Mouse (Mus musculus) neural tube, embryonic 11.5 days (tissue): ENCODE results near the gene Zfp839. TPM values are rescaled to one million over a fixed set of nuclear protein-coding genes. Genes with fewer than 3 reads are reported as not detected.

ENCODE experiments used
- ATAC-seq: fragments of 200-750 bp; cut with Nextera tagmentation; 2 replicates; pipeline ENCODE4 v1.8.0; 2017; ENCODE audit warnings: moderate number of reproducible peaks, mild to moderate bottlenecking, moderate TSS enrichment, moderate library complexity; ENCODE audit not compliant: insufficient read depth, low FRiP score, low TSS enrichment
- DNase-seq: peaks from one replicate; pipeline ENCODE4 v3.0.0-alpha.2; 2015; ENCODE audit warnings: low spot score
- H3K27ac ChIP-seq: fragments of 300-500 bp; sonication (generic); 2 replicates; pipeline ENCODE4 v1.5.1; 2014; ENCODE audit warnings: low read depth, mild to moderate bottlenecking, low read length
- H3K27me3 ChIP-seq: fragments of 300-500 bp; sonication (generic); 2 replicates; pipeline ENCODE4 v1.6.1; 2014; ENCODE audit warnings: mild to moderate bottlenecking, low read length, mixed read lengths; ENCODE audit not compliant: control insufficient read depth, insufficient read depth
- H3K36me3 ChIP-seq: fragments of 300-500 bp; sonication (generic); 2 replicates; pipeline ENCODE4 v1.6.1; 2014; ENCODE audit warnings: mild to moderate bottlenecking, low read length, moderate library complexity, mixed read lengths; ENCODE audit not compliant: control insufficient read depth, insufficient read depth
- H3K4me1 ChIP-seq: fragments of 300-500 bp; sonication (generic); 2 replicates; pipeline ENCODE4 v1.6.1; 2014; ENCODE audit warnings: low read length, mixed read lengths; ENCODE audit not compliant: control insufficient read depth, insufficient read depth
- H3K4me2 ChIP-seq: fragments of 300-500 bp; sonication (generic); 2 replicates; pipeline ENCODE4 v1.6.1; 2014; ENCODE audit warnings: low read depth, mild to moderate bottlenecking, moderate library complexity
- H3K4me3 ChIP-seq: fragments of 300-500 bp; sonication (generic); 2 replicates; pipeline ENCODE4 v1.5.1; 2014; ENCODE audit warnings: low read depth, low read length
- H3K9ac ChIP-seq: fragments of 300-500 bp; sonication (generic); 2 replicates; pipeline ENCODE4 v1.6.1; 2014; ENCODE audit warnings: mild to moderate bottlenecking, low read length
- H3K9me3 ChIP-seq: fragments of 300-500 bp; sonication (generic); 2 replicates; pipeline ENCODE4 v1.6.1; 2016; ENCODE audit warnings: low read length; ENCODE audit not compliant: control insufficient read depth
- WGBS: fragments of 180-500 bp; shearing (Covaris S2); extraction: QIAGEN DNeasy Blood & Tissue Kit; methylation state at CpG from one replicate; pipeline ENCODE4 v1.1.7; 2014; 5-methylcytosine and 5-hydroxymethylcytosine counted together
- polyA plus RNA-seq: library from polyadenylated mRNA; unstranded; fragments of >200 nt; fragmentation: Nextera tagmentation; extraction: Ambion mirVana; gene quantifications from 2 replicates; pipeline ENCODE4 v1.2.1, GENCODE M21; 2014

Gene Zfp839
- polyA plus RNA-seq, 1 experiment from 2014 or later: 3.7 TPM

DNA sequence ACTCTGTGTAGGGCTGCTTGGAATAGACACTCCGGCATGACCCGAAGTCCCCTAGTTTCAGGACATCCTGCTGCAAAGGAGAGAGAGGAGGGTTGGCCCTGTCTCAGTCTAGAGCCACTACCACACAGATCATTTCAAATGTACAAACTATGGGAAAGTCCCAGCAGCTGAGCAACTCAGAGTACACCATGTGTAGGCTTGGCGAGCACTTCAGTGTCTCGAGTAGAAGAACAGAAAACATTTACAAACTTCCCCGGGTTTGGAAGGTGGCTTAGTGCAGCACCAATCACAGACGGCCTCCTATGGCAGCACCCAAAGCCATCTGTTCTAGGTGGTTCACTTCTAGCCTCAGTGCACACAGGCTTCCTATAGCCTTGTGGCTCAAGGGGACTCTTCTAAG is 36.4 kb upstream of the Zfp839 start:
- ATAC-seq (no peak), DNase-seq (no peak)
- Histone ChIP-seq H3K27ac (no peak overlapping the region), H3K4me1 (no peaks in the 10 kb centered on the region), H3K9me3 (no peaks in the 10 kb centered on the region), H3K36me3 (peaks cover 2% of the 10 kb centered on the region; the same call in 1 of the 2 replicates), H3K4me2 (no peak overlapping the region), H3K9ac (no peak overlapping the region), H3K4me3 (no peak overlapping the region), H3K27me3 (no peaks in the 10 kb centered on the region)
- 94% methylated on average over 6 of the region's 6 CpGs for WGBS

DNA sequence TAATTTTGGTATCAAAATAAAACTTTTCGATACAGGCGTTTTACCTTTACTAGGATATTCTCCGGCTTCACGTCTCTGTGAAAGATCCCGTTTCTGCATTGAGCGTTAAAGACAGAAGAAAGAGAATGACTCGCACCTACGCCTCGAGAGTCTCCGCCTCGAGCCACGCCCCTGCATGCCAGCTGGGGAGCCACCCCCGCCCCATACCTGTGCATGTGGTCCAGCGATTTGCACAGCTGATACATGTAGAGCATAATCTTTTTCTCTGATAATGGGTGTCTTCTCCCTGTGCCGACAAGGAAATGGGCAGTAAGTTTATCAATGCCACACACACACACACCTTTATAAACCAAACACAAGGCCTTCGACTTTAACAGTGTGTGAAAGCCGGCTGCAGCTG is 35.1 kb upstream of the Zfp839 start:
- peaks cover 2% of the 10 kb centered on the region; the same call in 1 of the 2 replicates for H3K36me3 ChIP-seq
- no peaks in the 10 kb centered on the region for H3K27me3 ChIP-seq
- DNase-seq (no peak), ATAC-seq (no peak)
- H3K4me1 ChIP-seq: no peaks in the 10 kb centered on the region
- H3K4me3 ChIP-seq: no peak overlapping the region
- H3K9me3 ChIP-seq: no peaks in the 10 kb centered on the region
- H3K4me2 ChIP-seq: no peak overlapping the region
- H3K9ac ChIP-seq: no peak overlapping the region
- 76% methylated on average over 17 of the region's 17 CpGs for WGBS
- H3K27ac ChIP-seq: no peak overlapping the region

DNA sequence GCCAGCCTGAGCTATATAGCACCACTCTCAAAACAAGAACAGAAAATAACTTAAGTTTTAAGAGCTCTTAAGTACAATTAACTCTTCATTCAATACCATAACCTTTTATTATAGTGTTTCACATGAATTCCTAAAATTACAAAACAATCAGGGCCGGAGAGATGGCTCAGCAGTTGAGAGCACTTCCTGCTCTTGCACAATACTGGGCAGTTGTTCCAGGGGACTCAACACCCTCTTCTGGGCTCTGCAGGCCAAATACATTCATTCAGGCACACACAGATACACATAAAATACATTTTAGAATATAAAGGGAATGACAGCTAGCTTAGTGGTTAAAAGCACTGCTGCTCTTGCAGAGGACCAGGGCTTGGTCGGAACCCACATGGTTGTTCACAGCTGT is 33.2 kb upstream of the Zfp839 start:
- Histone ChIP-seq H3K4me2 (no peak overlapping the region), H3K4me1 (no peaks in the 10 kb centered on the region), H3K27ac (no peak overlapping the region), H3K36me3 (peaks cover 2% of the 10 kb centered on the region; the same call in 1 of the 2 replicates), H3K4me3 (no peak overlapping the region), H3K9me3 (no peaks in the 10 kb centered on the region), H3K9ac (no peak overlapping the region), H3K27me3 (no peaks in the 10 kb centered on the region)
- 95% methylated on average over 2 of the region's 2 CpGs for WGBS
- ATAC-seq (no peak), DNase-seq (no peak)

DNA sequence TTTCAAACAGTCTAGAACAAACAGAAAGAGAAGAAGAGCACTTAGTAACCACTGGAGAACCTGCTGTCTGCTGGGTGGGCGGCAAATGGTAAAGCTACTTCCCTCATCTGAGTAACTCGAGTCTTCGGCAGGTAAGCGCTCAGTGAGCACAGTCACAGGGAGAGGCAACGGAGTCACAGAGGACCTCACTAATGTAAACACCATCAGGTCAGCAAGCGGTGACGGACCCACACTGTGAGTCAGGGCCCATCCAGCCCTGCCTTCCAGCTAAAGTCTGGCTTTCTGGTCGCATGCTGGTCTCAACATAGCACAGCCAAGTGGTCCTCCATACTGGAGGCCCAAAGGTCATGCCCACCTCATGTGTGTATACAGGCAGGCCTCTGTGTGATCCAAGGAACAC is 30.7 kb upstream of the Zfp839 start:
- H3K9ac ChIP-seq: no peak overlapping the region
- H3K4me2 ChIP-seq: no peak overlapping the region
- H3K4me3 ChIP-seq: no peak overlapping the region
- H3K36me3 ChIP-seq: no peaks in the 10 kb centered on the region
- no peaks in the 10 kb centered on the region for H3K4me1 ChIP-seq
- H3K9me3 ChIP-seq: no peaks in the 10 kb centered on the region
- no peak overlapping the region for H3K27ac ChIP-seq
- WGBS: 81% methylated on average over 8 of the region's 8 CpGs
- no peak for ATAC-seq
- no peaks in the 10 kb centered on the region for H3K27me3 ChIP-seq
- DNase-seq: no peak

DNA sequence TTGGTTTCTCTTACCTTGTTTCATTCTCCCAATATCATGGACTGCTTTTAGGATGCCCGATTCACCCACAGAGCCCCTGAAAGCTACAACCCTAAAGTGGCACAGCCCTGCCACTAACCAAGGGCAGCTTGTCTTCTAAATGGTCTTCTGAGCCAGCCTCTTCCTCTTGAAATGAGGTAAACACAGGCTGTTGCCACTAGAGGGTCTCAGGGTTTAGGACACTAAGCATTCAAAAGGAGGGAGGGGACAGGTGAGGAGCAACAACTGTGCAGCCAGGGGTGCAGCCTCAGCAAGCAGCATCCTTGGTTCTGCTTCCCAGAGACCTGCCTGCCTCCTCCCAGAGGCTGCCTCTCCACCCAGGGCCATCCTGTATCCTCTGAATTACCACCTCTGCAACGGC is 28.3 kb upstream of the Zfp839 start:
- ATAC-seq: no peak
- no peak for DNase-seq
- Histone ChIP-seq H3K4me1 (no peaks in the 10 kb centered on the region), H3K9me3 (no peaks in the 10 kb centered on the region), H3K9ac (no peak overlapping the region), H3K27ac (no peak overlapping the region), H3K36me3 (no peaks in the 10 kb centered on the region), H3K27me3 (no peaks in the 10 kb centered on the region), H3K4me3 (no peak overlapping the region), H3K4me2 (no peak overlapping the region)
- WGBS: 81% methylated on average over 2 of the region's 2 CpGs

DNA sequence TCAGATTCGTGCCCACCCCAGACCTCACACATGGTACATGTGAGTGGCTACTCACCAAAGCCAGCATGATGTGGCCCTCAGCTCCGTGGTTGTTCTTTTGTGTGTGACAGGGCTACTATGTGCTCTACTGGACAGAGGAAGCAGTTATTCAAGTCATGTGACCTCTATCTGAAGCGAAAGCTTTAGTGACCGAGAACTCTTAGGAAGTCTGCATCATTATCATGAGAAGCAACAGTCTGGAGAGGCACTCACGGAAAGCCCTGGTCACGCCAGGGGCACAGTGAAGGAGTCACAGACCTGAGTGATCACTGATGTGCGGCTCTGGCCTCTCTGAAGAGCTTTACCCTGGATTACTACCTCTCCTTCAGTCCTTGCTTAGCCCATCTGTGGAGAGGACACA is 27.7 kb upstream of the Zfp839 start:
- no peaks in the 10 kb centered on the region for H3K9me3 ChIP-seq
- ATAC-seq (no peak), DNase-seq (no peak)
- no peak overlapping the region for H3K9ac ChIP-seq
- no peaks in the 10 kb centered on the region for H3K4me1 ChIP-seq
- H3K27ac ChIP-seq: no peak overlapping the region
- no peak overlapping the region for H3K4me3 ChIP-seq
- no peaks in the 10 kb centered on the region for H3K27me3 ChIP-seq
- H3K36me3 ChIP-seq: no peaks in the 10 kb centered on the region
- 85% methylated on average over 7 of the region's 7 CpGs for WGBS
- H3K4me2 ChIP-seq: no peak overlapping the region

DNA sequence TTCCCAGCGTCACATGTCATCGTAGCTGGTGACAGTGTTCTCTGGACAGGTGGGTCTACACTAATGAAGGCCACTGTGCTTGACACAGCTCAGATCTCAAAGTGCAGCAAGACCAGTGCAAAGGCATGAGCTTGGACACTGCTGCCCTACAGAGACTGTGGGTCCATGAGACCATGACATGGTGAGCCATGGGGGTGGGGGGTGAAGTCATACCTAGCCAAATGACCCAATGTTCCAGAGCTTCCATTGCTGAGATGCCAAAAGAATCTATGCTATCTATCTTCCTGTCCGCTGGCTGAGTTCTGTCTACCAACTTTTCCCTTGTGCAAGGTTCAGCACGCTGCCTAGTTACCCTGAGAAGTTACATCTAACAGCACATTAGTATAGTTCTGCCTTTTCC is 21.1 kb upstream of the Zfp839 start:
- Histone ChIP-seq H3K36me3 (no peaks in the 10 kb centered on the region), H3K4me3 (no peak overlapping the region), H3K27ac (no peak overlapping the region), H3K4me1 (no peaks in the 10 kb centered on the region), H3K9me3 (no peaks in the 10 kb centered on the region), H3K9ac (no peak overlapping the region), H3K4me2 (no peak overlapping the region), H3K27me3 (no peaks in the 10 kb centered on the region)
- WGBS: 91% methylated on average over 4 of the region's 4 CpGs
- DNase-seq (no peak), ATAC-seq (no peak)

DNA sequence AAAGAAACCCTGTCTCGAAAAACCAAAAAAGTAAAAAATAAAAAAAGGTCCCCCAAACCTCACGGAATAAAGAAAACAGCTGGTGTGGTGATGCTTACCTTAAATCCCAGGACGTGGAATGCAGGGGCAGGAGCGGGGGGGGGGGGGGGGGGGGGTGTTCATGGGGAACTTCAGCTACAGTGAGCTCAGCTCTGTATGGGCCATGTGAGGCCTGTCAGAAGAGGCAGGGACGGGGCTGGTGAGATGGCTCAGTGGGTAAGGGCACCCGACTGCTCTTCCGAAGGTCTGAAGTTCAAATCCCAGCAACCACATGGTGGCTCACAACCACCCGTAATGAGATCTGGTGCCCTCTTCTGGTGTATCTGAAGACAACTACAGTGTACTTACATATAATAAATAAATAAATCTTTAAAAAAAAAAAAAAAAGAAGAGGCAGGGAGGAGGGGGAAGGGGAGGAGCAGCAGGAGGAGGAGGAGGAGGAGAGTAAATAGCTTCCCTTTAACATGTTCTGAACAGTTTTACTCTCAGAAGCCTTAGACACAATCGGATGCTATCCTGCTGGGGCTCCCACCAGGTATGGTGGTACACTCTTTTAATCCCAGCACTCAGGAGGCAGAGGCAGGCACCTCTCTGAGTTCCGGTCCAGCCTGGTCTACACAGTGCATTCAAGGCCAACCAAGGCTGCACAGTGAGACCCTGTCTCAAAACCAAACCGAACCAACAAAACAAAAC is 19.6 kb upstream of the Zfp839 start:
- Histone ChIP-seq H3K4me1 (no peaks in the 10 kb centered on the region), H3K36me3 (no peaks in the 10 kb centered on the region), H3K4me2 (no peak overlapping the region), H3K9me3 (no peaks in the 10 kb centered on the region), H3K27ac (no peak overlapping the region), H3K9ac (no peak overlapping the region), H3K27me3 (no peaks in the 10 kb centered on the region), H3K4me3 (no peak overlapping the region)
- ATAC-seq (no peak), DNase-seq (no peak)
- 85% methylated on average over 9 of the region's 11 CpGs for WGBS

DNA sequence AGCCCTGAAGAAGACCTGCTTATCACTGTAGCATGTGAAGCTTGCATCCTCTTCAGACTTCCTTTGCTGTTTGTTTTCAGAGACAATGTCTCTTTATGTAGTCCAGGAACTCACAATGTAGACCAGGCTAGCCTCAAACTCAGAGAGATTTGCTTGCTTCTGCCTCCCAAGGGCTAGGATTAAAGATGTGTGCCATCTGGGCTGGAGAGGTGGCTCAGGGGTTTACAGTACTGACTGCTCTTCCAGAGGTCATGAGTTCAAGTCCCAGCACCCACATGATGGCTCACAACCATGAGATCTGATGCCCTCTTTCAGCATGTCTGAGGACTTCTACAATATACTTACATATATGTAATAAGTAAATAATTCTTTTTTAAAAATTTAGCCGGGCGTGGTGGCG is 14.9 kb upstream of the Zfp839 start:
- no peaks in the 10 kb centered on the region for H3K9me3 ChIP-seq
- 98% methylated on average over 3 of the region's 3 CpGs for WGBS
- DNase-seq (no peak), ATAC-seq (no peak)
- H3K36me3 ChIP-seq: no peaks in the 10 kb centered on the region
- H3K4me2 ChIP-seq: no peak overlapping the region
- no peak overlapping the region for H3K27ac ChIP-seq
- H3K4me1 ChIP-seq: peaks cover 8% of the 10 kb centered on the region
- no peak overlapping the region for H3K4me3 ChIP-seq
- no peak overlapping the region for H3K9ac ChIP-seq
- no peaks in the 10 kb centered on the region for H3K27me3 ChIP-seq
